Mouse (Mus musculus) megakaryocyte, adult 5-6 weeks (primary cell): ENCODE measurements at regions not wholly inside any gene's neighbourhood (a gene's known extent, or its start where the extent isn't known, plus 50 kb on each side); places are given as distances from the start of the nearest gene placed in this dataset.

Experiments
- ATAC-seq: 2 replicates; pipeline ENCODE4 v1.8.0; 2016; ENCODE audit warnings: mild to moderate bottlenecking, inconsistent platforms; ENCODE audit not compliant: poor library complexity, severe bottlenecking

DNA sequence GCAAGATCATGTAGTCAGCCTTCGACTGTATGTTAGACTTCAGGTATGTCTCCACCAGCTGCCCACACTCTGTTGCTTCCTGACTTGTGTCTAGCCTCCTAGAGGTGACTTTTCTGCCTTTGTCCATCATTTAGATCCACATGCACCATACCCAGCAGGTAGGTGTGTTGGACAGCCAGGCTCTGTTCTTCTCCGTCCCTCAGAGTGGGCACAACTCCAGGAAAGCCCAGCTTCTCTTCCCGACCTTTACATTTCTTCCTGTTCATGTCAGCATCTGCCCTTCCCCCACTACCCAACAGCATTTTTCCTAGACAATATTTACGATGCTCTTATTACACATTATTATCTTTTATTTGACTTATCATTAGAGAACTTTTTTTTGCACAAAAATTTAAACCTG lies 366.4 kb downstream of the Nkx6-1 start:
- ATAC-seq, result no peak

DNA sequence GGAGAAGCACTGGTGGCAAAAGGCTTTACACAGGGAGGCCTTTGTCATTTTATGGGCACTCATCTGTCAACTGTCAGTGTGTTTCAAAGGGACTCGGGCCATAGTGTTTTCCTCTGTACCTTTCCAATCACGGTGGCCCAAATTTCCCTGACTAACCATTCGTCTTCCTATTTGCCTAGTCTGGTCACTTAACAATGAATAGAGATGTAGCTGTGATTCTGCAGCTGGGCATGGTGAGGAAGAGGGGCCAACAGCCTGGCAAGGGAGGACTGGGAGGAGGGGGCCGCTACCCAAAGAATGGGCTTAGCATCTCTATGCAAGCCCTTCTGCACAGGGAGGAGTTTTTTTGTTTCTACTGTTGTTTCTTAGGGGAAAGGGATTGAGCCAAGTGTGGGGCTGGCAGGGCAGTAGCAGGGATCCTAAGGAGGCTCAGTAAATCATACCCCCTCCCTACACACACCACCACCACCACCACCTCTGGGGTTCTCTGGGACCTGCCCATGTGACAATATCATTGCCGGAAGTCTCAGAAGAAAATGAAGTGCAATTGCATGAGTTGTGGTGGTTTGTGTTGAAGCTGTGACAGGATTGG lies 367.2 kb downstream of the Nkx6-1 start:
- ATAC-seq, result no peak

DNA sequence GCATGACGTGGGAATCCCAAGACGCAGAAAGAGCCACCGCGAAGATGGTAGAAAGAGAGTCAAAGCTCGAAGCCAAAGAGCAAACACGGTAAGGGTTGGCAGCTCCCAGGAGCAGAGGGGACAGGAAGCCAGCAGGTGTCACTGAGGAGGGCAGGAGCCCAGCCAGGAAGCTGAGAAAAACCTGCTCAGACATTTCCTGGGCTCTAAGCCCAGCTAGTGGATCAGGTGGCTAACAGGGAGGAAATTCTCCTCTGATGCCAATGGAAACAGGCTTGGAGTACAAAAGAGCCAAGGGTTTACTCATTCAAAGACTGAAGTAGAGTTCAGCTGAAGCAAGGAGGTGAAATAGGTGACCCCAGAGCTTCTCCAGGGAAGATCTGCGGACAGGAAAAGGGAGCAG lies 368.9 kb downstream of the Nkx6-1 start:
- ATAC-seq, result no peak

DNA sequence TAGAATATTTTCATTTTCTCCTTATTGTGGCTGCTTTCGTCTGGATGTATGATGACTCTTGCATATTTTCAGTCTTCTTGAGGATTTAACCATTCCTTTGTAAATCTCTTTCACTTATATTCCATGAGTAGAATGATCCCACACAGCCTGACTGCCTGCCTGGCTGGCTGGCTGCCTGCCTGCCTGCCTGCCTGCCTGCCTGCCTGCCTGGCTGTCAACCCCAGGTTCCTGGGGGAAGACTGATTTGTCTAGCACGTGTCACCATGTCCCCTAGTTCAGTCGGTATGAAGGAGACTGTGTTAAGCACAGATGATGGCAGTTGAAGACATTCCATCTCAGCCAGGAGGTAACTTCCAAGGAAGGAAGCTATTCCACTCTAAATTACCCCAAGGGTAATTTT lies 370.8 kb downstream of the Nkx6-1 start:
- no peak for ATAC-seq

DNA sequence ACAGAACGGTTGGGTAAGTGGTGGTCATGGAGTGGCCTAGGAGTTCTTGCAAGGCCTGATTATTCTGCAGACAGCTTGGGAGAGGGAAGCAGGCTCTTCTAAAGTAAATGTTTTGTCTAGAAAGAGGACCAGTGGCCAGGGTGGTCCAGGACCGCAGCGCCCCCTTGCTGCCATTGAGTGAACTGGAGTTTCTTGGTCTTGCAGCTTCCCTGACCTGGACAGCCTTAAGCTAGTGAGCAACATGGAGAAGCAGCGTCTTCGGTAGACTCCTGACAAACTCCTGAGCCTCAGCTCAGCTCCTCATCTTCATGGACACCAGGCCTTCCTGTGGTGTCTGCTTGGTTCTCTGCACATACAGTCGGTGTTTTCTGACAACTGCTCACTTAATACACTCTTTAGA lies 376.4 kb downstream of the Nkx6-1 start:
- no peak for ATAC-seq

DNA sequence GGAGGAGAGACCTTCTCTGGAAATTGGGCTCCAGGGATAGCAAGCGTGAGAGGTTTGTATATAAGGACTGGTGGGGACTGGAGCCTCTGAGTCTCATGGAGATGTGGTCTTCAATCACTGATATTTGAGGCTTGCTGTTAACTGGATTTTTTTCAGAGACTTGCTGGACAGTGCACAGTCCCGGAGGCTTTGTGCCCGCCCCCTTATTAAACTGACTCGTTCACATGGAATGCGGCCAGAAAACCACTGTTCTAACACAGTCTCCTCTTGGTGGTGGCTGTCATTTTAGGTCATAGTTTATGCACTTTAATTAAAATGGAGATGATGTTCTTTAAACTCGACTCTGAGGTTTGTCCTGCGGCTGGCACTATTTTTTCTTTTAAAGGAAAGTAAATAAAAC lies 378.9 kb downstream of the Nkx6-1 start:
- no peak for ATAC-seq

DNA sequence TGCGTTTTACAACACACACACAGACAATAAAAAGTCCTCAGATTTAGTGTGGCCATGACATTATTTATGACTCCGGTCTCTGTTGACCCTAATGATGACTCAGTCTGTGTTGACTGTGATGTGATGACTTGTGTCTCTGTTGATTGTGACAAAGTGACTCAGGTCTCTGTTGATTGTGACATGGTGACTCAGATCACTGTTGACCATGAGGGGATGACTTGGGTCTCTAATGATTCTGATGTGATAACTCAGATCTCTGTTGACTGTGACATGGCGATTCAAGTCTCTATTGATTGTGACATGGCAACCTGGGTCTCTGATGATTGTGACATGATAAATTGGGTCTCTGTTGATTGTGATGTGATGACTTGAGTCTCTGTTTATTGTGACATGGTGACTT lies 405.0 kb downstream of the Gpat3 start:
- ATAC-seq, result no peak

DNA sequence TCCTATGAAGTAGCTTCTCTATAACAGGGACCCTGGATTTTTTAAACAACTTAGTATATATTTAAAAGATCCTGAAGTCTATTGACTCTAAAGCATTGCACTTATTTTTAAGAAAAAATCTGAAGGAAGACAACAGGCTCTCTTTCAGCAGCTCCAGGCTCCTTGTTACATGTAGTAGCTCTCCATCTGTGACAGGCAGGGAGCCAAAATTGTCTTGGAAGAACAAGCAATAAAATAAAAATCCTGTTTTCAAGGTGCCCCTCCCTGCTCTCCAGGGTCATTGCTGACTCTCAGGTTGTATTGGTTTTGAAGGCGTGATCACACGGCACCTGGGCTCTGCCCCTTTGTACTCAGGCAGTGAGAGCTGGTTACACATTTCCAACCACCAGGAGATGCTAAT lies 397.1 kb downstream of the Gpat3 start:
- no peak for ATAC-seq

DNA sequence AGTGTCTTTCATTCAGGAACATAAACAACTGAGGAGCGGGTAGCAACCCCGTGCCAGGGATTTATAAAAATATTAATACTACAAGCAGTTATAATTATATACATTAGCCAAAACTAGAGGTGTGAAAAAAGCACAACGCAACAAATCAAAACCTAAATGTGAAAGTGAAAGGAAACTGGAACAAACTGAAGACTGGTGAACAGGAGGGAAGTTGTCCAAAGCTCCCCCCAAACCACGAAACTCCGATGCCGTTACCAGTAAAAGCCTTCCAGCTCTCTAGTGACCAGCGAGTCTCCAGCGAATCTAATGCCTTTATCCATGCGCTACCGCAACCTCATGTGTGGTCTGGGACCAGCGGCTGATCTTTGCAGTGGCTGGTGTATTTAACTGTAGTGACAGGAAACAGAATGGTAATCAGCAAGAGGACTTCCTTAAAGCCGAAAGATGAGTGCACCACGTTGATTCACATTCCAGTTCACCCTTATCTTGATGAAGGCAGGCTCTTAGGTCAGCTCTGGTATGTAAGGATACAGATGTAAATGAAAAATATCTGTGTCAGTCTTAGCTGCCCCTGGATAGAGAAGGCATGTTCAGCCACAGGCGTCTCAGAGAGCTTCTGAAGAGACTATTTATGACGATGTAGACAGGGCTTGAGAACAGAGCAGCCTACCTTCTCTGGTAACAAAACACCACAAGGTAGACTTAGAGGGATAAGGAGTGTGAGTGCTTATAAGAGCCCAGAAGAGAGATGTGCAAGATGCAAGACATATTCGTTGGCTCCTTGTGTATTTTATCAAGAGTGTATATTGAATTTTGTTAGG lies 394.0 kb downstream of the Gpat3 start:
- ATAC-seq, result peak; percentile 81

DNA sequence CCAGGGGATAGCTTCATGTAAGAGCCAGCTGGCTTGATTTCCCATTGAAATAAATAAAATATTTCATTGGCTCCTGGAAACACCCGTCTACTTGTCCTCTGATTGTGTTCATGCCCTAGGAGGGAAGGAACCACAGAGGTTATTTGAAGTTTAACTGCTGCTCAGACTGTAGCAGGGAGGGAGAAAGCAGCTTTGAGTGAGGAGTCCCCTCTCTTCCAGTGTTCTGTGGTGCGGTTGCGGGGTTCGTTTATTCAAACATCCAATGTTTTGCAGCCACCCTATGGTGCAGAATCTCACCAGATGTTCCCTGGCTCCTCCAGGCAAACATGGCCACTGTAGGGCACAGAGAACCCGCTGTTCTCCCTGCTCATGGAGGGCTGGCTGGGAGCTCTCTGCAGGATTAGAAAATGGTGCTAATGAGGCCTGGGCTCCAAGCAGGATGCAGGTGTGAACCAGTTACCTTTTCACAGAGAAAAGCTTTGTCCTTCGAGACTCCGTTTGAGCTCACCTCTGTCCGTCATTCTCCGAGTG lies 390.7 kb downstream of the Gpat3 start:
- no peak for ATAC-seq

DNA sequence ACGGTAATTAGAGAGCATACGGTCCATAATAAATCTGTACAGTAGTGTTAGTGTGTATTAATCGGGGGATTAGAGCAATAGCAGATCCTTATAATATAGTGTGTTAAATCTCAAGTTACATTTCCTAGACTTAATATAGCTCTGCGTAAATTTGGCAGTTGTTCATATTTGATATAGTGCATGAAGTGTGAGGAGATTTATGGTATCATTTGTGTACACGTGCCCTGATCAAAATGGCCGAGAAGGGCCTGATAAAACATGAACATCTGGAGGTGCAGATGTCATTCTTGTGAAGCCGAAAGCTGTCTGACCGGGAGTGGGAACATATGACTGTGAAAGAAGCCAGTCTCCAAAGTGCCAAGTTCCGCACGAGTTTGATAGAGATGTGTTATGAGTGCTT lies 376.9 kb downstream of the Gpat3 start:
- ATAC-seq, result no peak

DNA sequence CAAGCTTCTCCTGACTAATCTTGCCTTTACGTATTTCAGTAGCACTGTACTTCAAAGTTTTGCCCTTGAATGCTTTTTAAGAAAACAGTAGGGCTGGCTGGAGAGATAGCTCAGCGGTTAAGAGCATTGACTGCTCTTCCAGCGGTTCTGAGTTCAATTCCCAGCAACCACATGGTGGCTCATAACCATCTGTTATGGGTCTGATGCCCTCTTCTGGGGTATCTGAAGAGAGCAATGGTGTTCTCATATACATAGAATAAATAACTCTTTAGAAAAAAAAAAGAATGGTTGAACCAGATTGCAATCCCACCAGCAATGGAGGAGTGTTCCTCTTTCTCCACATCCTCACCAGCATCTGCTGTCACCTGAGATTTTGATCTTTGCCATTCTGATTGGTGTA lies 372.6 kb downstream of the Gpat3 start:
- ATAC-seq, result no peak

DNA sequence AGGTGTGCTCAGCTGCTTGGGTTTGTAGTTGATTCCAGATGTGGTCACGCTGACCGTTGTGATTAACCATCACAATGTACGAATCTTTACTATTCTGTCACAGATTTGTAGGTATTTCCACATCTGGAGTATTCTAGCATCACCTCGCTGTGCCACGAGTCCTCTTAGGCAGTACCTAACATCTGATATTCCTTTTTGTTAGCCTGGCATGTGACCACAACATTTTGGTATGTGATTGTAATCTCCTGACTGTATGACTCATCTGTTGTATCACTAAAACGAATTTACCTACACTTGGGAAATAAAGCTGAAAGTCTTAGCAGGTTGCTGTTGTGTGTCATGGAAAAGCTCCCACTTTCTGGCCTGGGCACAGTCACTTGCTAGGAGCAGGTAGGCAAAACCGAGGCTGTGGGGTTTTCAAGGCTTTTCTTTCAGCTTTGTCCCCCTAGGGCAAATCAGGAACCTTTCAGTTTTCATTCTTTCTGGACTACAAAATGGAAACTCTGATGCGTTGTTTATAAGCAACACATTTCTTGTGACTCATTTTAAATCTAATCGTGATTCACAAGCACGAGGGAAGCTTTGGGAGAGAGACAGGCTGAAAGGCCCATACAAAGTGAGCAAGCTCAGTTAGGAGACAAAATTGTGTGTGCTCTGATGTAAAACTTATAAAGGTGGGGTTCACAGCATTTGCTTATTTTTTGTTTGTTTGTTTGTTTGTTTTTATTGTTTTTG lies 371.5 kb downstream of the Gpat3 start:
- ATAC-seq, result no peak

DNA sequence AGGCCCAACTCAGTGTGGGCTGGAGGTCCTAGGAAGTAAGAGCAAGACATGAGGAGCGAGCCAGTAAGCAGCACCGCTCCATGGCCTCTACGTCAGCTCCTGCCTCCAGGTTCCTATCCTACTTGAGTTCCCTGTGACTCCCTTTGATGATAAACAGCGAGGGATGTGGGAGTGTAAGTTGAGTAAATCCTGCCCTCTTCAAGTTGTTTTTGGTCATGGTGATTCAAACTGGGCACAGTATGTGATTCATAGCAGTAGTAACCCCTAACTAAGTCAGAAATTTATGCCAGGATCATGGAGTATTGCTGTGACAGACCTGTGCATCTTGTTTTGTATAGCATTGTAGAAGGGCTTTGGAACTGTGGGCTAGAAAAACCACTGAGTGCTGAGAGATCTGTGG lies 366.5 kb downstream of the Gpat3 start:
- ATAC-seq, result no peak

DNA sequence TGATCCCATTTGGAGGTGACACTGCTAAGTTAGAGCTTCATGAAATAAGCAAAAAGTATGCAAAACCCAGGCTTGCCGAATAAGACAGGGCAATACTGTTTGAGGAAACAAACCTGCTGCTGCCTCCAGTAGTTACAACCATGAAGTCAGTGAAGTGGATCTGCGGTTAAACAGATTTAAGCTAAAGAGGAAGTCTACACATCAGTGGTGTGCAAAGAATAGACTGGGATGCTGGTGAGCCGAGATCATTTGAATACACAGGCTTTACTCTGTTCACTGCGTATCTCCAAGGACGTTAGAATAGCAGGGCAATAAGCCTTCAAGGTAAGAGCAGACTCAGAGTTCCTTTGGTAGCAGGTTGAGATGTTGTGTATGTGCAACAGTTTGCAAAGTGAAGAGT lies 362.6 kb downstream of the Gpat3 start:
- no peak for ATAC-seq

DNA sequence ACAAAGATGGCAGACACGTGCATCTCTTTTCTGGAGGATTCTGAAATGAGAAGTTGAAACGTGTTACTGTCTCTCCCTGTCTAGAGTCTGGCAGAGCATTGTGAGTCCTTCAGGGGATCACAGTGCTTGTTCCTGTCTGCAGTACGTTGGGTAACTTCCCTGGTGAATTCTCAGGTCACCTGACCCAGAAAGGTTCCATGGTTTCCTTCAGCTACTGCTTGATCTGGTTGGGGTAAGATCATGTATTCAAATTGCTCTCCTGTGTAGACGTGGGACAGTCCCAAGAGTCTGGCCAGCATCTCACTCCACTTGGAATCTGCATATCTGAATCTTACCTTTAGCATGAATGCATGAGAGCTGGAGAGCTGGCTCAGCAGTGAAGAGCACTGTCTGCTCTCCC lies 350.0 kb downstream of the Gpat3 start:
- no peak for ATAC-seq

DNA sequence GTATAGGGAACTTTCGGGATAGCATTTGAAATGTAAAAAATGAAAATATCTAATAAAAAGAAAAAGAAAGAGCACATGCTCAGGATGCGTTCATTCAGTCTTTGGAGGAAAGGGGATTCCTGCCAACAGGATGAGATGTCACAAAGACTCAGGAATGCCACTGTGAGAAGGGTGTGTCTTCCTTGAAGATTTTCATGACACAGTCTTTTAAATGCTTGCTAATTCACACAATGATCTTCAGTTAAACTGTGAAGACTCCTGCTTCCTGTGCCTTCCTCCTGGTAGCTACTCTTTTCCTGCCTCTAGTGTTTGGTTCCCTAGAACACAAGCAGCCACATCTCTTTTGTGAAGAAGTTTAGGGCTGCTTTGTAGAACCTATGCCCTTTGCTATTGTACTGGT lies 345.5 kb downstream of the Gpat3 start:
- no peak for ATAC-seq

DNA sequence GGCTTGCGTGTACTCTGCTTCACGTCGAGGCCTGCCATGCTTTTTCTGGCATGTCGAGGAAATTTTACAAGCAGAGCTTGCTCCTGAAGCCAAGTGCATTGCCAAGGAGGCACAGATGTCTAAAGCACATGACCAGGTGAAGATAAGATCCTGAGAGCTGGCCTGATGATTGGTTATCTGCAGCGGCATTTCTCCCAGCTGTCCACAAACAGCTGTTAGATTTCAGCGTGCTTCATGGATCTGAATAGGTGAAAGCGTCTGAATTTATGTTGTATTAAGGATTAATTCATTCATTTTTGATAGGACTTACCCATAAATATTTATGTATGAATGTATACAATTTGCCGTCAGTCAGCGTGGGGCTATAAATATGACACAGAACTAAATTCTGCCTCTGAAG lies 327.7 kb downstream of the Gpat3 start:
- ATAC-seq, result no peak

DNA sequence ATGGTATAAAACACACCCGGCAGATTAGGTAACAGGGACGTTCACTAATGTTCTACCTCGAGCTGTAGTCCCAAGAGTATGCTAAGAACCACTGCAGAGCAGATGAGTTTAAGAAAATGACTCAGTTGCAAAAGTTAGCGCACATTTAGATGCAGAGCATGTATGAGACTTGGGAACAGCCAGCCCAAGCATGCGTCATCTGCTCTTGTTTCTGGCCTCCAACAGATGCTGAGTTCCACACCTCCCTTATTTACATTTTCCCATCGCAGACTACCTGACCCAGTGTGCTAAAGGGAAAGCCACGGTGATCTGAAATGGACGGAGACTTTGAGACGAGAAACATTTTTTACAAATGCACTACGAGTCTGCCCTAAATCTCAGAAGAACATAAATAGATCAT lies 327.3 kb downstream of the Gpat3 start:
- ATAC-seq, result no peak

DNA sequence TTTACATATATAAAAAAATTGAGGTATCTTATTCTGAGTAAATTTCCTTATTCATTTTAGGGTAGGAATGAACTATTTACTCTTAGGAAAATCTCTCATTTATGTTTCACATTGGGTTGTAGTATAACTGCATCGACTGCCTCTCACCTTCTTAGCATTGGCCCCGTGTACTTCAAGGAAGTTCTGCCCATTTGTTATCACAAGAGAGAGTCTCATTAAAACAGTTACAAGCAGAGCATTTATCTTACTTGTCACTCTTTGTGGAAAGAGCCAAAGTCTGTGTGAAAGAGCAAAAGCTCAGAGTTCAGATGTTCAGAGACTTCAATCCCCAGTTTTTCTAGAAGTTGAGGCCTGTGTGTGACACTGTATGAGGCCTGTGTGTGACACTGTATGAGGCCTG lies 323.6 kb downstream of the Gpat3 start:
- ATAC-seq, result no peak

DNA sequence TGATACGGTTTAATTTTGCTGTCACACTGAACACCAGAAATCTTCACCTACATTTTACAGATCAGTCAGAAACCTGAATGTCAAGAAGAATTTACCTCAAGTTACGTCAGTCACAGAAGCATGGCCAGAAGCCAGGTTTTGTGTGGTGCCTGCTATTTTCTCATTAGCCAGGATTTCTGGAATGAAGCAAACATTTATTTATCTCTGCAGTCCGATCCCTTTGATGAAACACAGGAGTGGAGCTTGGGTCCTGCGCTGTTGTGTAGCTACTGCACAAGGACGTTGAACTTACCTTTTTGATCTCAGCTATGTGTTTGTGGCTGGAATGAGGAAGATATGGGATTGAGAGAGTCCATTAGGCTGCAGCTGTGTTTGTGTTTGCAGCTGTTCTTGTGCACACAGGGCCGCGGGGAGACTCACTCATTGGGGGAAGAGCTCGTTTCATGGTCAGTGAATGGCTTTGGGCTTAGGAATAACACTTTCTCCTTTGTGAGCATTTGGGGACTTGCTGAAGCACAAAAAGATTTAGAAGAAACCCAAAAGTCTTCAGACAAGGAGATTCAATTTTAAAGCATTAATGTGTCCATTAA lies 318.2 kb downstream of the Gpat3 start:
- ATAC-seq, result no peak

DNA sequence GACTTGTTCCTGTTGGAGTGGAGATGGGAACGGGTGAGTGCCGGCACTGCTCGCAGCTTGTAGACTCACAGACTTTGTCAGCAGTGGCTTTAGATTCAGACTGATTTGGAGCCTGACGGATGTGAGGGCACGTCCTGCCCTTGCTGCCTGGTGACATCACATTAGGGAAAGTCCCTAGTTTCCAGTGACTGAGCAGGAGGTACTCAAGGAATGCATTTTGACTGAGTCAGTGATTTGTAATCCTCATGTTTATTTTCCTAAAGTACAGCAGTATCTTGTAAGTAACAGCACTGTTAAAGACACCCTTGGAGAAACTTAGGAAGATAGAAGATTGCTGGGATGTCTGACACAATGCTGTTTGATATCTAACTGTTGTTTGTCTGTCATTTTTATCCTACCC lies 317.6 kb downstream of the Gpat3 start:
- no peak for ATAC-seq
